Mouse (Mus musculus) liver, postnatal 0 days (tissue): ENCODE results near the gene Usp17la. TPM values are rescaled to one million over a fixed set of nuclear protein-coding genes. Genes with fewer than 3 reads are reported as not detected.
"Not testable (repeated sequence)": the region's sequence is repeated elsewhere in the genome, so short reads cannot be mapped to it uniquely, and the experiment has no call there.

Source experiments
- ATAC-seq: fragments of 200-750 bp; cut with Nextera tagmentation; 2 replicates; pipeline ENCODE4 v1.8.0; 2017; ENCODE audit warnings: mild to moderate bottlenecking, moderate library complexity
- DNase-seq: peaks from one replicate; pipeline ENCODE4 v3.0.0-alpha.2; 2016
- H3K27ac ChIP-seq: fragments of 300-500 bp; sonication (generic); 2 replicates; pipeline ENCODE4 v1.5.1; 2014; ENCODE audit warnings: antibody characterized with exemption, moderate library complexity, mild to moderate bottlenecking, low read depth
- H3K27me3 ChIP-seq: fragments of 300-500 bp; sonication (generic); 2 replicates; pipeline ENCODE4 v1.6.1; 2014; ENCODE audit warnings: low read length, control low read depth, mixed read lengths; ENCODE audit not compliant: insufficient read depth
- H3K36me3 ChIP-seq: fragments of 300-500 bp; sonication (generic); replicated peaks from 2 replicates; pipeline ENCODE4 v1.6.1; 2014; ENCODE audit warnings: mild to moderate bottlenecking, control low read depth, low read length, moderate library complexity, mixed read lengths; ENCODE audit not compliant: insufficient read depth
- H3K4me1 ChIP-seq: fragments of 300-500 bp; sonication (generic); 2 replicates; pipeline ENCODE4 v1.6.1; 2014; ENCODE audit warnings: antibody characterized with exemption, mild to moderate bottlenecking, control low read depth; ENCODE audit not compliant: insufficient read depth
- H3K4me2 ChIP-seq: fragments of 300-500 bp; sonication (generic); 2 replicates; pipeline ENCODE4 v1.6.1; 2014; ENCODE audit warnings: low read depth, mild to moderate bottlenecking, low read length, moderate library complexity, mixed read lengths
- H3K4me3 ChIP-seq: fragments of 300-500 bp; sonication (generic); 2 replicates; pipeline ENCODE4 v1.5.1; 2014; ENCODE audit warnings: low read depth, low read length
- H3K9ac ChIP-seq: fragments of 300-500 bp; sonication (generic); replicated peaks from 2 replicates; pipeline ENCODE4 v1.6.1; 2014; ENCODE audit warnings: mild to moderate bottlenecking, moderate library complexity
- H3K9me3 ChIP-seq: fragments of 300-500 bp; sonication (generic); 2 replicates; pipeline ENCODE4 v1.6.1; 2016; ENCODE audit warnings: mild to moderate bottlenecking, control low read depth, low read length, mixed read lengths
- CTCF ChIP-seq: sonication (generic); IDR thresholded peaks from 2 replicates; pipeline ENCODE4 v1.5.1; 2016; ENCODE audit warnings: antibody characterized with exemption, low read depth
- EP300 ChIP-seq: IDR thresholded peaks from 2 replicates; pipeline ENCODE4 v1.6.1; 2016; ENCODE audit warnings: antibody characterized with exemption, low read depth, mild to moderate bottlenecking
- WGBS: fragments of 180-500 bp; shearing (Covaris S2); extraction: QIAGEN DNeasy Blood & Tissue Kit; methylation state at CpG from one replicate; pipeline ENCODE4 v1.1.7; 2014; ENCODE audit not compliant: insufficient replicate concordance; 5-methylcytosine and 5-hydroxymethylcytosine counted together
- polyA plus RNA-seq: library from polyadenylated mRNA; unstranded; fragments of >200 nt; fragmentation: Nextera tagmentation; extraction: Ambion mirVana; gene quantifications from 2 replicates; pipeline ENCODE4 v1.2.1, GENCODE M21; 2015

Usp17la gene
- polyA plus RNA-seq: not detected in 2 replicates

- H3K4me1 ChIP-seq, H3K9ac ChIP-seq, ATAC-seq, H3K9me3 ChIP-seq, H3K27me3 ChIP-seq, H3K4me2 ChIP-seq, H3K27ac ChIP-seq, H3K4me3 ChIP-seq, H3K36me3 ChIP-seq, DNase-seq: not testable (repeated sequence)
- WGBS: 58% methylated on average over 2 of the region's 2 CpGs
These were observed at the start of gene Usp17la for GRCm38 (mm10) chr7:104856709-104857108. TSS of gene Usp17la (plus strand) at chr7:104857009.

- not testable (repeated sequence) for DNase-seq, H3K9me3 ChIP-seq, H3K4me3 ChIP-seq, H3K4me2 ChIP-seq, H3K27ac ChIP-seq, ATAC-seq, H3K27me3 ChIP-seq, H3K9ac ChIP-seq, H3K4me1 ChIP-seq, H3K36me3 ChIP-seq
- 68% methylated on average over 8 of the region's 8 CpGs for WGBS
These were observed 46.5 kb upstream of the Usp17la start for GRCm38 (mm10) chr7:104810335-104810734.

GRCm38 (mm10) chr7:104842503-104842902 is 14.3 kb upstream of the Usp17la start, which contains the start of gene Usp17lb:
TSS of gene Usp17lb (minus strand) at chr7:104842603.
- ATAC-seq: no peak
- Histone ChIP-seq H3K27me3 (no peaks in the 10 kb centered on the region), H3K9ac (no peak within 1 kb of the TSS), H3K9me3 (no peaks in the 10 kb centered on the region), H3K4me3 (no peak within 1 kb of the TSS), H3K4me1 (no peaks in the 10 kb centered on the region), H3K27ac (no peak within 1 kb of the TSS), H3K36me3 (no peaks in the 10 kb centered on the region), H3K4me2 (no peak within 1 kb of the TSS)
- no peak for TF ChIP-seq EP300
- TF ChIP-seq CTCF: no peak
- no peak for DNase-seq
- WGBS: 57% methylated on average over 1 of the region's 1 CpGs

- Histone ChIP-seq H3K27me3 (no peaks in the 10 kb centered on the region), H3K9ac (no peak overlapping the region), H3K4me2 (no peak overlapping the region), H3K36me3 (no peaks in the 10 kb centered on the region), H3K4me1 (no peaks in the 10 kb centered on the region), H3K27ac (no peak overlapping the region), H3K9me3 (no peaks in the 10 kb centered on the region), H3K4me3 (no peak overlapping the region)
- no peak for ATAC-seq
- no peak for DNase-seq
- 77% methylated on average over 1 of the region's 1 CpGs for WGBS
- TF ChIP-seq EP300: no peak
- TF ChIP-seq CTCF: no peak
These were observed 13.0 kb upstream of the Usp17la start for GRCm38 (mm10) chr7:104843731-104844287.

- DNase-seq, H3K9me3 ChIP-seq, H3K36me3 ChIP-seq, H3K4me2 ChIP-seq, H3K27me3 ChIP-seq, H3K27ac ChIP-seq, H3K4me1 ChIP-seq, H3K4me3 ChIP-seq, H3K9ac ChIP-seq, ATAC-seq: not testable (repeated sequence)
- WGBS: 79% methylated on average over 2 of the region's 2 CpGs
These were observed 5.3 kb upstream of the Usp17la start for GRCm38 (mm10) chr7:104851546-104851945.

GRCm38 (mm10) chr7:104855248-104855750 is 1.5 kb upstream of the Usp17la start:
- no peaks in the 10 kb centered on the region for H3K9me3 ChIP-seq
- WGBS: 64% methylated on average over 3 of the region's 3 CpGs

GRCm38 (mm10) chr7:104857683-104858082 is 874 bp downstream of the Usp17la start:
- Histone ChIP-seq H3K27me3 (no peaks in the 10 kb centered on the region), H3K4me2 (no peak overlapping the region), H3K9me3 (no peaks in the 10 kb centered on the region), H3K36me3 (no peaks in the 10 kb centered on the region), H3K27ac (no peak overlapping the region), H3K9ac (no peak overlapping the region), H3K4me3 (no peak overlapping the region), H3K4me1 (no peaks in the 10 kb centered on the region)
- WGBS: 53% methylated on average over 1 of the region's 1 CpGs
- TF ChIP-seq EP300: no peak
- DNase-seq (no peak), ATAC-seq (no peak)

More at GRCm38 (mm10) chr7:104855248-104855750, 1.5 kb upstream of the Usp17la start:
- TF ChIP-seq EP300 (no peak), CTCF (no peak)
- Histone ChIP-seq H3K27me3 (no peaks in the 10 kb centered on the region), H3K27ac (no peak overlapping the region), H3K4me1 (no peaks in the 10 kb centered on the region), H3K4me3 (no peak overlapping the region), H3K4me2 (no peak overlapping the region), H3K36me3 (no peaks in the 10 kb centered on the region), H3K9ac (no peak overlapping the region)
- ATAC-seq: no peak
- no peak for DNase-seq
